Mouse (Mus musculus) MEL (cell line): ENCODE data around the gene Btbd16.

Experiments used
- CTCF ChIP-seq, 3 experiments: IDR thresholded peaks in 2 of 3; conservative IDR thresholded peaks in 1 of 3; 2 replicates each; pipeline ENCODE4 v1.5.1; 2011 to 2012; ENCODE audit warnings: low read length in 3 of 3, low read depth in 2 of 3, mild to moderate bottlenecking in 2 of 3, improper control_type of control experiment in 1 of 3, inconsistent platforms in 1 of 3, mixed read lengths in 1 of 3, moderate library complexity in 1 of 3; ENCODE audit not compliant: control insufficient read depth in 1 of 3, insufficient read depth in 1 of 3, poor library complexity in 1 of 3, severe bottlenecking in 1 of 3
- ETS1 ChIP-seq: IDR thresholded peaks from 2 replicates; pipeline ENCODE4 v1.6.1; 2012; ENCODE audit warnings: low read depth, mild to moderate bottlenecking, inconsistent platforms, low read length, improper control_type of control experiment, moderate library complexity
- POLR2A ChIP-seq, 2 experiments: IDR thresholded peaks; 2 replicates each; pipeline ENCODE4 v1.6.1; 2011 to 2012; ENCODE audit warnings: low read length in 2 of 2, mild to moderate bottlenecking in 2 of 2, control low read depth in 1 of 2, improper control_type of control experiment in 1 of 2, low read depth in 1 of 2, moderate library complexity in 1 of 2; ENCODE audit not compliant: control insufficient read depth in 1 of 2, insufficient read depth in 1 of 2, poor library complexity in 1 of 2
- RCOR1 ChIP-seq: IDR thresholded peaks from 2 replicates; pipeline ENCODE4 v1.6.1; 2012; ENCODE audit warnings: low read depth, mild to moderate bottlenecking, inconsistent platforms, low read length, improper control_type of control experiment
- USF1 ChIP-seq: IDR thresholded peaks from 2 replicates; pipeline ENCODE4 v1.6.1; 2014; ENCODE audit warnings: low read depth, mild to moderate bottlenecking, inconsistent platforms, low read length, improper control_type of control experiment, moderate library complexity

- no peak for TF ChIP-seq POLR2A (IDR thresholded peaks at IDR 0.05; ENCODE audit: control insufficient read depth in 1 of 2, insufficient read depth in 1 of 2, low read depth in 1 of 2, low read length in 2 of 2, poor library complexity in 1 of 2)
- no peak for TF ChIP-seq CTCF (IDR thresholded peaks at IDR 0.05 in 2 of 3, conservative IDR thresholded peaks at IDR 0.05 in 1 of 3; ENCODE audit: control insufficient read depth in 1 of 3, insufficient read depth in 1 of 3, low read depth in 2 of 3, low read length in 3 of 3, poor library complexity in 1 of 3, severe bottlenecking in 1 of 3)
- TF ChIP-seq ETS1 = no peak
- TF ChIP-seq USF1 = no peak
- no peak for TF ChIP-seq RCOR1
These were observed 47.7 kb upstream of the Btbd16 start for GRCm38 (mm10) chr7:130726185-130726584.
